Mouse (Mus musculus): ENCODE data around the gene Gm10837. TPM values are rescaled to one million over a fixed set of nuclear protein-coding genes. Genes with fewer than 3 reads are reported as not detected.

The Gm10837 gene
- polyA plus RNA-seq, 1 experiment: not detected

GRCm38 (mm10) chr14:122513511-122514036, 23.2 kb downstream of the Gm10837 start:
- no peak overlapping the region for H3K4me3 ChIP-seq (ENCODE audit: insufficient read depth, low read length)
- TF ChIP-seq POLR2A (IDR thresholded peaks at IDR 0.05; ENCODE audit: low read depth, low read length) (no peak), CTCF (IDR thresholded peaks at IDR 0.05; ENCODE audit: borderline replicate concordance, insufficient read depth, low read length) (no peak)
- no peak overlapping the region for H3K27ac ChIP-seq (ENCODE audit: insufficient read depth, low read length)
- no peaks in the 10 kb centered on the region for H3K4me1 ChIP-seq (ENCODE audit: control insufficient read depth, insufficient read depth, low read length)

- TF ChIP-seq POLR2A (IDR thresholded peaks at IDR 0.05; ENCODE audit: low read depth, low read length) (no peak), CTCF (IDR thresholded peaks at IDR 0.05; ENCODE audit: borderline replicate concordance, insufficient read depth, low read length) (no peak)
- H3K4me1 ChIP-seq (ENCODE audit: control insufficient read depth, insufficient read depth, low read length): no peaks in the 10 kb centered on the region
- no peak overlapping the region for H3K27ac ChIP-seq (ENCODE audit: insufficient read depth, low read length)
- H3K4me3 ChIP-seq (ENCODE audit: insufficient read depth, low read length): no peak overlapping the region
Observed at GRCm38 (mm10) chr14:122528475-122528874, 38.1 kb downstream of the Gm10837 start.

GRCm38 (mm10) chr14:122534017-122534924, 43.9 kb downstream of the Gm10837 start, which contains the start of gene Pcca:
Gene Pcca, plus strand, starts transcription at chr14:122534324.
- H3K27ac ChIP-seq (ENCODE audit: insufficient read depth, low read length): peak within 1 kb of the TSS; percentile 46
- TF ChIP-seq CTCF (IDR thresholded peaks at IDR 0.05; ENCODE audit: borderline replicate concordance, insufficient read depth, low read length) (no peak), POLR2A (IDR thresholded peaks at IDR 0.05; ENCODE audit: low read depth, low read length) (peak; percentile 66)
- H3K4me1 ChIP-seq (ENCODE audit: control insufficient read depth, insufficient read depth, low read length): peaks cover 3% of the 10 kb centered on the region
- H3K4me3 ChIP-seq (ENCODE audit: insufficient read depth, low read length): peak within 1 kb of the TSS; percentile 73

- Histone ChIP-seq H3K4me1 (ENCODE audit: control insufficient read depth, insufficient read depth, low read length) (peaks cover 3% of the 10 kb centered on the region), H3K27ac (ENCODE audit: insufficient read depth, low read length) (no peak overlapping the region), H3K4me3 (ENCODE audit: insufficient read depth, low read length) (no peak overlapping the region)
- no peak for TF ChIP-seq CTCF (IDR thresholded peaks at IDR 0.05; ENCODE audit: borderline replicate concordance, insufficient read depth, low read length)
- TF ChIP-seq POLR2A (IDR thresholded peaks at IDR 0.05; ENCODE audit: low read depth, low read length): no peak
Observed at GRCm38 (mm10) chr14:122535986-122536385, 45.6 kb downstream of the Gm10837 start.

Other genes starting within 250 kb of the Gm10837 start
- not detected in 2 replicates for gene Gm5089, start 39.5 kb upstream of the Gm10837 start, polyA plus RNA-seq (2011; ENCODE audit: insufficient read length, low read depth, missing spikeins)
- 0.30 and 0.93 TPM in 2 replicates for gene Zic5, start 24.9 kb upstream of the Gm10837 start, polyA plus RNA-seq (2011; ENCODE audit: insufficient read length, low read depth, missing spikeins)
- gene Zic2, start 15.2 kb upstream of the Gm10837 start, polyA plus RNA-seq (2011; ENCODE audit: insufficient read length, low read depth, missing spikeins): 0.60 and 2.8 TPM in 2 replicates
- gene Pcca, start 43.7 kb downstream of the Gm10837 start, polyA plus RNA-seq (2011; ENCODE audit: insufficient read length, low read depth, missing spikeins): 22.4 and 30.5 TPM in 2 replicates

Measured in embryonic fibroblast, embryonic 13.5 days (primary cell).